Mouse (Mus musculus) heart, adult 2 months (tissue): ENCODE results near the gene Acox1. TPM values are rescaled to one million over a fixed set of nuclear protein-coding genes. Genes with fewer than 3 reads are reported as not detected.
A peak's percentile ranks its signal among the peaks of the same experiment; 100 is the strongest.

Experiments used
- DNase-seq, 2 experiments: peaks; one replicate each; pipeline ENCODE4 v3.0.0; 2021
- H3K27ac ChIP-seq: fragments of 200-600 bp; 2 replicates; pipeline ENCODE4 v1.8.1; 2022
- H3K27me3 ChIP-seq: fragments of 200-500 bp; 2 replicates; pipeline ENCODE4 v1.6.1; 2012; ENCODE audit warnings: mild to moderate bottlenecking, low read length, inconsistent platforms, mixed read lengths; ENCODE audit not compliant: control insufficient read depth, insufficient read depth
- H3K36me3 ChIP-seq: fragments of 200-500 bp; 2 replicates; pipeline ENCODE4 v1.6.1; 2012; ENCODE audit warnings: low read length, inconsistent platforms; ENCODE audit not compliant: control insufficient read depth, insufficient read depth
- H3K4me1 ChIP-seq: fragments of 200-500 bp; 2 replicates; pipeline ENCODE4 v1.6.1; 2011; ENCODE audit warnings: low read length; ENCODE audit not compliant: control insufficient read depth, insufficient read depth
- H3K4me3 ChIP-seq: fragments of 200-600 bp; 2 replicates; pipeline ENCODE4 v1.8.1; 2022
- H3K79me2 ChIP-seq: fragments of 200-500 bp; replicated peaks from 2 replicates; pipeline ENCODE4 v1.6.1; 2012; ENCODE audit warnings: mild to moderate bottlenecking, inconsistent platforms, low read length, moderate library complexity, mixed read lengths; ENCODE audit not compliant: control insufficient read depth, insufficient read depth
- H3K9ac ChIP-seq: fragments of 200-500 bp; 2 replicates; pipeline ENCODE4 v1.6.1; 2012; ENCODE audit warnings: low read depth, mild to moderate bottlenecking, control low read depth, inconsistent platforms, low read length, mixed read lengths
- CTCF ChIP-seq: fragments of 200-600 bp; IDR thresholded peaks from 2 replicates; pipeline ENCODE4 v1.8.1; 2022; ENCODE audit warnings: antibody characterized with exemption, mild to moderate bottlenecking, moderate library complexity
- EP300 ChIP-seq: fragments of 200-500 bp; IDR thresholded peaks from 2 replicates; pipeline ENCODE4 v1.6.1; 2011; ENCODE audit warnings: low read depth, low read length, control low read depth; ENCODE audit not compliant: insufficient read depth
- POLR2A ChIP-seq: fragments of 200-500 bp; IDR thresholded peaks from 2 replicates; pipeline ENCODE4 v1.6.1; 2011; ENCODE audit warnings: mild to moderate bottlenecking, low read depth, low read length, control low read depth; ENCODE audit not compliant: insufficient read depth
- WGBS: fragments of 180-500 bp; shearing (Covaris S2); methylation state at CpG from one replicate; pipeline ENCODE4 v1.1.7; 2018; 5-methylcytosine and 5-hydroxymethylcytosine counted together
- intact Hi-C: fragments of 180-260 bp; cut with DNase I; formaldehyde crosslinking; loops from one replicate; pipeline ENCODE4 v1.15.1; 2025
- polyA plus RNA-seq: library from polyadenylated mRNA; depleted of rRNA; stranded (reverse); fragments of >200 nt; gene quantifications from 2 replicates; pipeline ENCODE4 v1.2.3, GENCODE M21; 2012
- total RNA-seq, 2 experiments: library from RNA; stranded (reverse); gene quantifications; 2 replicates each; pipeline ENCODE4 v1.2.3; 2021

Gene Acox1
- total and polyA plus RNA-seq, 3 experiments = 134 to 195 (median 159) TPM

- Histone ChIP-seq H3K79me2 (no peaks in the 10 kb centered on the region), H3K4me1 (peaks cover 18% of the 10 kb centered on the region), H3K4me3 (peak overlapping the region; percentile 50), H3K9ac (peak overlapping the region; percentile 53), H3K27me3 (no peaks in the 10 kb centered on the region), H3K36me3 (no peaks in the 10 kb centered on the region), H3K27ac (no peak overlapping the region; the same call in 1 of the 2 replicates)
- intact Hi-C loops = no loop called here
- no peak for DNase-seq
- TF ChIP-seq CTCF (no peak), POLR2A (no peak), EP300 (no peak)
- WGBS = 24% methylated on average over 23 of the region's 23 CpGs
These were observed 23.9 kb upstream of the Acox1 start for GRCm38 (mm10) chr11:116222740-116223059.

GRCm38 (mm10) chr11:116221931-116222739, 23.3 kb upstream of the Acox1 start:
- Histone ChIP-seq H3K79me2 (no peaks in the 10 kb centered on the region), H3K4me3 (peak overlapping the region; percentile 50), H3K27me3 (no peaks in the 10 kb centered on the region), H3K4me1 (peaks cover 20% of the 10 kb centered on the region), H3K36me3 (no peaks in the 10 kb centered on the region), H3K9ac (peak overlapping the region; percentile 53), H3K27ac (peak overlapping the region; percentile 28; the same call in 1 of the 2 replicates)
- 8% methylated on average over 53 of the region's 53 CpGs for WGBS
- intact Hi-C loops = loop anchor here (2.0 kb wide), 1 partner anchor 83 kb away; the partner anchor contains the start of gene Mrpl38
- peak; percentile 39 to 59 for DNase-seq
- no peak for TF ChIP-seq EP300
- peak; percentile 48 for TF ChIP-seq CTCF

- DNase-seq = peak; percentile 56 to 71
- peaks cover 20% of the 10 kb centered on the region for H3K4me1 ChIP-seq
- no peaks in the 10 kb centered on the region for H3K27me3 ChIP-seq
- 28% methylated on average over 4 of the region's 4 CpGs for WGBS
- intact Hi-C loops = loop anchor here (2.0 to 5.0 kb wide), 3 partner anchors 53 to 138 kb away; partner anchors contain the start of gene Mrpl38
- H3K27ac ChIP-seq = no peak overlapping the region; the same call in 1 of the 2 replicates
- H3K79me2 ChIP-seq = no peaks in the 10 kb centered on the region
- TF ChIP-seq CTCF (peak; percentile 87), EP300 (no peak), POLR2A (no peak)
- no peak overlapping the region for H3K9ac ChIP-seq
- H3K36me3 ChIP-seq = no peaks in the 10 kb centered on the region
- no peak overlapping the region for H3K4me3 ChIP-seq
These were observed 21.0 kb upstream of the Acox1 start for GRCm38 (mm10) chr11:116219885-116220284.

- H3K9ac ChIP-seq = peak overlapping the region; percentile 8; the same call in 1 of the 2 replicates
- peak overlapping the region; percentile 81 for H3K27ac ChIP-seq
- H3K79me2 ChIP-seq = no peaks in the 10 kb centered on the region
- no peaks in the 10 kb centered on the region for H3K27me3 ChIP-seq
- peaks cover 20% of the 10 kb centered on the region for H3K4me1 ChIP-seq
- no peaks in the 10 kb centered on the region for H3K36me3 ChIP-seq
- peak; percentile 75 to 90 for DNase-seq
- intact Hi-C loops = loop anchor here (2.0 to 5.0 kb wide), 2 partner anchors 52 to 137 kb away; no protein-coding TSS in a partner anchor
- WGBS = 18% methylated on average over 7 of the region's 7 CpGs
- no peak overlapping the region for H3K4me3 ChIP-seq
- TF ChIP-seq CTCF = no peak
- peak; percentile 61; the same call in 1 of the 2 replicates for TF ChIP-seq EP300
These were observed 20.0 kb upstream of the Acox1 start for GRCm38 (mm10) chr11:116218737-116219400.

- H3K27me3 ChIP-seq = no peaks in the 10 kb centered on the region
- H3K4me3 ChIP-seq = no peak overlapping the region
- H3K4me1 ChIP-seq = peaks cover 20% of the 10 kb centered on the region
- DNase-seq = no peak
- peak overlapping the region; percentile 8; the same call in 1 of the 2 replicates for H3K9ac ChIP-seq
- peak overlapping the region; percentile 81 for H3K27ac ChIP-seq
- intact Hi-C loops = loop anchor here (2.0 to 5.0 kb wide), 2 partner anchors 51 to 136 kb away; no protein-coding TSS in a partner anchor
- WGBS = 4% methylated on average over 2 of the region's 2 CpGs
- TF ChIP-seq EP300 (0 out of 2 replicates have a peak, but pooled peaks have one; percentile 38), POLR2A (peak; percentile 55; the same call in 1 of the 2 replicates), CTCF (no peak)
- no peaks in the 10 kb centered on the region for H3K79me2 ChIP-seq
- no peaks in the 10 kb centered on the region for H3K36me3 ChIP-seq
These were observed 19.4 kb upstream of the Acox1 start for GRCm38 (mm10) chr11:116218263-116218662.
